Mouse (Mus musculus): ENCODE measurements around the gene Vcan. TPM values are rescaled to one million over a fixed set of nuclear protein-coding genes. Genes with fewer than 3 reads are reported as not detected.

The Vcan gene
- polyA plus RNA-seq, 1 experiment from 2014 or later = 41.4 TPM

- Histone ChIP-seq H3K4me2 (ENCODE audit: low read length) (no peak overlapping the region), H3K9ac (ENCODE audit: low read length) (no peak overlapping the region), H3K9me3 (replicated peaks; ENCODE audit: control insufficient read depth, low read length) (no peaks in the 10 kb centered on the region), H3K4me1 (ENCODE audit: control insufficient read depth, insufficient read depth, low read length) (no peaks in the 10 kb centered on the region), H3K27ac (ENCODE audit: low read depth, low read length) (no peak overlapping the region), H3K27me3 (replicated peaks; ENCODE audit: control insufficient read depth, insufficient read depth, low read length) (no peaks in the 10 kb centered on the region), H3K4me3 (ENCODE audit: low read depth, low read length) (no peak overlapping the region), H3K36me3 (ENCODE audit: control insufficient read depth, insufficient read depth, low read length) (peaks cover 31% of the 10 kb centered on the region)
- WGBS = 97% methylated on average over 11 of the region's 11 CpGs
- DNase-seq (ENCODE audit: low spot score) (no peak), ATAC-seq (no peak)
Measured at GRCm38 (mm10) chr13:89657046-89657445, 85.3 kb downstream of the Vcan start.

- ATAC-seq (no peak), DNase-seq (ENCODE audit: low spot score) (no peak)
- Histone ChIP-seq H3K27ac (ENCODE audit: low read depth, low read length) (no peak overlapping the region), H3K4me1 (ENCODE audit: control insufficient read depth, insufficient read depth, low read length) (no peaks in the 10 kb centered on the region), H3K4me3 (ENCODE audit: low read depth, low read length) (no peak overlapping the region), H3K9me3 (replicated peaks; ENCODE audit: control insufficient read depth, low read length) (no peaks in the 10 kb centered on the region), H3K9ac (ENCODE audit: low read length) (no peak overlapping the region), H3K27me3 (replicated peaks; ENCODE audit: control insufficient read depth, insufficient read depth, low read length) (no peaks in the 10 kb centered on the region), H3K4me2 (ENCODE audit: low read length) (no peak overlapping the region), H3K36me3 (ENCODE audit: control insufficient read depth, insufficient read depth, low read length) (peaks cover 20% of the 10 kb centered on the region)
- 96% methylated on average over 2 of the region's 2 CpGs for WGBS
Measured at GRCm38 (mm10) chr13:89653279-89653678, 89.0 kb downstream of the Vcan start.

- no peak for DNase-seq (ENCODE audit: low spot score)
- Histone ChIP-seq H3K4me2 (ENCODE audit: low read length) (no peak overlapping the region), H3K36me3 (ENCODE audit: control insufficient read depth, insufficient read depth, low read length) (peaks cover 20% of the 10 kb centered on the region), H3K4me3 (ENCODE audit: low read depth, low read length) (no peak overlapping the region), H3K9ac (ENCODE audit: low read length) (no peak overlapping the region), H3K27ac (ENCODE audit: low read depth, low read length) (no peak overlapping the region), H3K4me1 (ENCODE audit: control insufficient read depth, insufficient read depth, low read length) (no peaks in the 10 kb centered on the region), H3K27me3 (replicated peaks; ENCODE audit: control insufficient read depth, insufficient read depth, low read length) (no peaks in the 10 kb centered on the region), H3K9me3 (replicated peaks; ENCODE audit: control insufficient read depth, low read length) (no peaks in the 10 kb centered on the region)
- ATAC-seq = no peak
- WGBS = 47% methylated on average over 1 of the region's 1 CpGs
Measured at GRCm38 (mm10) chr13:89652773-89653172, 89.5 kb downstream of the Vcan start.

GRCm38 (mm10) chr13:89645589-89645988, 96.7 kb downstream of the Vcan start:
- Histone ChIP-seq H3K4me1 (ENCODE audit: control insufficient read depth, insufficient read depth, low read length) (no peaks in the 10 kb centered on the region), H3K4me2 (ENCODE audit: low read length) (no peak overlapping the region), H3K27me3 (replicated peaks; ENCODE audit: control insufficient read depth, insufficient read depth, low read length) (no peaks in the 10 kb centered on the region), H3K4me3 (ENCODE audit: low read depth, low read length) (no peak overlapping the region), H3K9ac (ENCODE audit: low read length) (no peak overlapping the region), H3K36me3 (ENCODE audit: control insufficient read depth, insufficient read depth, low read length) (no peaks in the 10 kb centered on the region), H3K9me3 (replicated peaks; ENCODE audit: control insufficient read depth, low read length) (no peaks in the 10 kb centered on the region), H3K27ac (ENCODE audit: low read depth, low read length) (no peak overlapping the region)
- WGBS = 52% methylated on average over 2 of the region's 2 CpGs
- DNase-seq (ENCODE audit: low spot score) (peak; percentile 14), ATAC-seq (no peak)

GRCm38 (mm10) chr13:89637012-89637411, 105.3 kb downstream of the Vcan start:
- Histone ChIP-seq H3K36me3 (ENCODE audit: control insufficient read depth, insufficient read depth, low read length) (no peaks in the 10 kb centered on the region), H3K4me1 (ENCODE audit: control insufficient read depth, insufficient read depth, low read length) (no peaks in the 10 kb centered on the region), H3K4me3 (ENCODE audit: low read depth, low read length) (no peak overlapping the region), H3K27me3 (replicated peaks; ENCODE audit: control insufficient read depth, insufficient read depth, low read length) (no peaks in the 10 kb centered on the region), H3K9me3 (replicated peaks; ENCODE audit: control insufficient read depth, low read length) (no peaks in the 10 kb centered on the region), H3K27ac (ENCODE audit: low read depth, low read length) (no peak overlapping the region), H3K4me2 (ENCODE audit: low read length) (no peak overlapping the region), H3K9ac (ENCODE audit: low read length) (no peak overlapping the region)
- DNase-seq (ENCODE audit: low spot score) (no peak), ATAC-seq (no peak)
- WGBS = 85% methylated on average over 3 of the region's 3 CpGs

- no peaks in the 10 kb centered on the region for H3K4me1 ChIP-seq (ENCODE audit: control insufficient read depth, insufficient read depth, low read length)
- no peaks in the 10 kb centered on the region for H3K27me3 ChIP-seq (replicated peaks; ENCODE audit: control insufficient read depth, insufficient read depth, low read length)
- ATAC-seq (peak; percentile 87), DNase-seq (ENCODE audit: low spot score) (peak; percentile 76)
- no peak overlapping the region for H3K9ac ChIP-seq (ENCODE audit: low read length)
- H3K4me3 ChIP-seq (ENCODE audit: low read depth, low read length) = no peak overlapping the region
- no peak overlapping the region for H3K4me2 ChIP-seq (ENCODE audit: low read length)
- 29% methylated on average over 4 of the region's 4 CpGs for WGBS
- no peaks in the 10 kb centered on the region for H3K9me3 ChIP-seq (replicated peaks; ENCODE audit: control insufficient read depth, low read length)
- no peak overlapping the region for H3K27ac ChIP-seq (ENCODE audit: low read depth, low read length)
- H3K36me3 ChIP-seq (ENCODE audit: control insufficient read depth, insufficient read depth, low read length) = no peaks in the 10 kb centered on the region
Measured at GRCm38 (mm10) chr13:89634137-89634683, 108.1 kb downstream of the Vcan start.

- Histone ChIP-seq H3K36me3 (ENCODE audit: control insufficient read depth, insufficient read depth, low read length) (no peaks in the 10 kb centered on the region), H3K4me3 (ENCODE audit: low read depth, low read length) (no peak overlapping the region), H3K27me3 (replicated peaks; ENCODE audit: control insufficient read depth, insufficient read depth, low read length) (no peaks in the 10 kb centered on the region), H3K9me3 (replicated peaks; ENCODE audit: control insufficient read depth, low read length) (no peaks in the 10 kb centered on the region), H3K27ac (ENCODE audit: low read depth, low read length) (no peak overlapping the region), H3K9ac (ENCODE audit: low read length) (no peak overlapping the region), H3K4me2 (ENCODE audit: low read length) (no peak overlapping the region), H3K4me1 (ENCODE audit: control insufficient read depth, insufficient read depth, low read length) (no peaks in the 10 kb centered on the region)
- DNase-seq (ENCODE audit: low spot score) (no peak), ATAC-seq (no peak)
- 77% methylated on average over 3 of the region's 3 CpGs for WGBS
Measured at GRCm38 (mm10) chr13:89619064-89619463, 123.2 kb downstream of the Vcan start.

GRCm38 (mm10) chr13:89607399-89607798, 134.9 kb downstream of the Vcan start:
- H3K36me3 ChIP-seq (ENCODE audit: control insufficient read depth, insufficient read depth, low read length) = no peaks in the 10 kb centered on the region
- no peaks in the 10 kb centered on the region for H3K27me3 ChIP-seq (replicated peaks; ENCODE audit: control insufficient read depth, insufficient read depth, low read length)
- 7% methylated on average over 3 of the region's 3 CpGs for WGBS
- no peaks in the 10 kb centered on the region for H3K9me3 ChIP-seq (replicated peaks; ENCODE audit: control insufficient read depth, low read length)
- no peak overlapping the region for H3K27ac ChIP-seq (ENCODE audit: low read depth, low read length)
- H3K9ac ChIP-seq (ENCODE audit: low read length) = no peak overlapping the region
- DNase-seq (ENCODE audit: low spot score) (peak; percentile 76), ATAC-seq (peak; percentile 82)
- no peak overlapping the region for H3K4me2 ChIP-seq (ENCODE audit: low read length)
- no peaks in the 10 kb centered on the region for H3K4me1 ChIP-seq (ENCODE audit: control insufficient read depth, insufficient read depth, low read length)
- no peak overlapping the region for H3K4me3 ChIP-seq (ENCODE audit: low read depth, low read length)

Data from forebrain, embryonic 14.5 days (tissue).